Mouse (Mus musculus) kidney, adult 2 months (tissue): ENCODE measurements around the gene Gm10134.

Source experiments
- CTCF ChIP-seq: fragments of 200-500 bp; conservative IDR thresholded peaks from 2 replicates; pipeline ENCODE4 v1.5.1; 2011; ENCODE audit warnings: low read depth, mild to moderate bottlenecking, control low read depth, low read length, moderate library complexity, mixed read lengths; ENCODE audit not compliant: insufficient read depth, insufficient read length
- POLR2A ChIP-seq: fragments of 200-500 bp; IDR thresholded peaks from one replicate; pipeline ENCODE4 v1.6.1; 2011; ENCODE audit warnings: low read depth, low read length, control low read depth

DNA sequence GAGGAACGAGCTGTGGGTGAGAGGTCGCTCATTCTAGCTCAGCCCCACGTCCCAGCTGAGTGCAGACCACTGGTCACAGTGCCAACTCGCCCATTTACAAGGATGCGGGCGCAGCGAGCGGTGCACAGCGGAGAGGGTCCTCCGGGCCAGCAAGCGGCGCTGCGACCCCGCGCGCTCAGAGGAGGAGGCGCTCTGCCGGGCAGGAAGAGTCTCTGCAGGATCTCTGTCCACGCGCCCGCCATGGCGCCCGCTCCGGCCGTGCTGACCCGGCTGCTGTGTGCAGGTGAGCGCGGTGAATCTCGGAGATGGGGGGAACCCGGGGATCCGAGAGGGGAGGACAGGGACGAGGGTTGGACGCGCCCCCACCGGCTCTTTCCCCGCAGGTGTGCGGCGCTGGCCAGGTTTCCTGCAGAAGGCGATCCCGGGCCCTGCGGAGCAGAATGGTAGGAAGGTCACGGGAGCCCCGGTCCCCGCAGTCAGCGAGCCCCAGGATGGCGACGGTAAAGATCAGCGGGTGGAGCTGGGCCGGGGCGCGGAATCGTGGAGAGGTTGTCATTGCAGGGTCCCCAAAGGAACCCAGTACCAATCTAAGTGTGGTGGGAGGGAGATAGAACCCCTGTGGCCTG is 37.9 kb upstream of the Gm10134 start, which contains the start of gene Mrps2:
- TF ChIP-seq CTCF = peak; percentile 80
- peak; percentile 31 for TF ChIP-seq POLR2A
